8 mouse cellular contexts compared by ENCODE assay signal in genomic region chr14:30825021-30825475, GRCm38 (mm10). TPM values are rescaled to one million over a fixed set of nuclear protein-coding genes. Genes with fewer than 3 reads are reported as not detected.
DNase-seq lines count a peak whose midpoint lies in the region; ATAC-seq and TF ChIP-seq lines count a peak whose summit lies in the region.

No protein-coding gene starts in this region.

- no peak for TF ChIP-seq POLR2A in CH12.LX (IDR thresholded peaks at IDR 0.05; ENCODE audit: low read depth, low read length)

- TF ChIP-seq CTCF in CH12.LX (conservative IDR thresholded peaks at IDR 0.05 in 1 of 2, IDR thresholded peaks at IDR 0.05 in 1 of 2; ENCODE audit: low read depth in 2 of 2, low read length in 2 of 2): no peak
- no peak for TF ChIP-seq CTCF in liver, embryonic 14.5 days (IDR thresholded peaks at IDR 0.05; ENCODE audit: low read depth)

- H3K4me1 ChIP-seq in heart, embryonic 10.5 days: peaks cover 37% of the 10 kb centered on the region
- peaks cover 6 to 41% of the 10 kb centered on the region in 2 experiments; a peak in 3 of 4 replicates for H3K4me1 ChIP-seq in CH12.LX (ENCODE audit: control insufficient read depth in 1 of 2, insufficient read depth in 2 of 2)
- H3K4me1 ChIP-seq in forebrain, embryonic 15.5 days: peaks cover 22% of the 10 kb centered on the region
- H3K4me1 ChIP-seq in liver, embryonic 14.5 days (replicated peaks; ENCODE audit: control insufficient read depth in 2 of 2, insufficient read depth in 2 of 2, low read length in 1 of 2): peaks cover 28 to 42% of the 10 kb centered on the region in 2 experiments

- no peak overlapping the region for H3K4me2 ChIP-seq in CH12.LX (ENCODE audit: insufficient read depth, low read depth, poor library complexity, severe bottlenecking)
- H3K4me2 ChIP-seq in forebrain, embryonic 15.5 days (replicated peaks): peak overlapping the region; percentile 66
- peak overlapping the region; percentile 81; the same call in 1 of the 2 replicates for H3K4me2 ChIP-seq in liver, embryonic 14.5 days (ENCODE audit: low read depth)

- 0 out of 2 replicates have a peak, but pooled peaks cover 3% of the 10 kb centered on the region for H3K36me3 ChIP-seq in heart, embryonic 10.5 days
- peaks cover 0 to 2% of the 10 kb centered on the region in 2 experiments for H3K36me3 ChIP-seq in CH12.LX (replicated peaks in 1 of 2; ENCODE audit: control insufficient read depth in 1 of 2, insufficient read depth in 1 of 2, low read length in 1 of 2)
- H3K36me3 ChIP-seq in forebrain, embryonic 15.5 days: no peaks in the 10 kb centered on the region
- peaks cover 1% of the 10 kb centered on the region; the same call in 1 of the 2 replicates for H3K36me3 ChIP-seq in liver, embryonic 14.5 days (replicated peaks; ENCODE audit: control insufficient read depth, insufficient read depth, low read depth)

- H3K9me3 ChIP-seq in heart, embryonic 10.5 days: no peaks in the 10 kb centered on the region
- H3K9me3 ChIP-seq in CH12.LX (replicated peaks; ENCODE audit: low read length): no peaks in the 10 kb centered on the region
- no peaks in the 10 kb centered on the region for H3K9me3 ChIP-seq in forebrain, embryonic 15.5 days
- H3K9me3 ChIP-seq in liver, embryonic 14.5 days (ENCODE audit: control insufficient read depth, low read length): no peaks in the 10 kb centered on the region

- peak overlapping the region; percentile 87 for H3K4me3 ChIP-seq in heart, embryonic 10.5 days
- peak overlapping the region in 1 of 3 experiments; percentile 86 for H3K4me3 ChIP-seq in CH12.LX (replicated peaks in 1 of 3; ENCODE audit: low read depth in 2 of 3, low read length in 2 of 3, poor library complexity in 1 of 3)
- peak overlapping the region; percentile 75 for H3K4me3 ChIP-seq in forebrain, embryonic 15.5 days
- peak overlapping the region in 1 of 2 experiments; percentile 81; a peak in 2 of 4 replicates for H3K4me3 ChIP-seq in liver, embryonic 14.5 days (ENCODE audit: insufficient read depth in 1 of 2, low read depth in 2 of 2, low read length in 2 of 2)

- TF ChIP-seq EP300 in CH12.LX (IDR thresholded peaks at IDR 0.05; ENCODE audit: low read length): no peak
- TF ChIP-seq EP300 in liver, embryonic 14.5 days (IDR thresholded peaks at IDR 0.05; ENCODE audit: low read depth): no peak

- H3K9ac ChIP-seq in CH12.LX (ENCODE audit: insufficient read depth, low read depth): no peak overlapping the region
- 0 out of 2 replicates have a peak overlapping the region, but pooled peaks have one; percentile 81 for H3K9ac ChIP-seq in forebrain, embryonic 15.5 days (replicated peaks)
- H3K9ac ChIP-seq in liver, embryonic 14.5 days (replicated peaks): no peak overlapping the region

- peaks cover 32% of the 10 kb centered on the region for H3K79me2 ChIP-seq in CH12.LX (replicated peaks; ENCODE audit: control insufficient read depth, extremely low read depth, insufficient read depth, poor library complexity, severe bottlenecking)

- TF ChIP-seq RAD21 in CH12.LX (IDR thresholded peaks at IDR 0.05; ENCODE audit: low read depth, low read length): no peak

- dilution Hi-C loops in CH12.LX (cut with MboI; ENCODE audit: extremely low pct_ligation_motif_present, extremely low pct_unique_long_range_greater_than_20kb, low sequenced_read_pairs): no loop called here

- DNase-seq in heart, embryonic 10.5 days (ENCODE audit: low spot score): no peak
- no peak for DNase-seq in heart, postnatal 4 days
- DNase-seq in CH12.LX (ENCODE audit: extremely low read depth): no peak
- DNase-seq in liver, embryonic 14.5 days (ENCODE audit: low read depth in 3 of 3, low spot score in 3 of 3): no peak
- no peak for DNase-seq in spleen, postnatal 4 days (ENCODE audit: low spot score in 2 of 2)
- no peak for DNase-seq in retina, embryonic 14.5 days (ENCODE audit: low spot score)
- DNase-seq in adrenal gland, adult 18-20 months (ENCODE audit: low spot score in 2 of 2): no peak

- peak overlapping the region; percentile 92; the same call in 1 of the 2 replicates for H3K27ac ChIP-seq in heart, embryonic 10.5 days
- H3K27ac ChIP-seq in CH12.LX (ENCODE audit: insufficient read depth, low read depth): no peak overlapping the region
- H3K27ac ChIP-seq in forebrain, embryonic 15.5 days (replicated peaks): no peak overlapping the region
- H3K27ac ChIP-seq in liver, embryonic 14.5 days: no peak overlapping the region

- 42% methylated on average over 5 of the region's 5 CpGs for WGBS in heart, embryonic 10.5 days
- WGBS in forebrain, embryonic 15.5 days: 37% methylated on average over 5 of the region's 5 CpGs
- WGBS in liver, embryonic 14.5 days (ENCODE audit: insufficient replicate concordance): 43% methylated on average over 5 of the region's 5 CpGs

- H3K27me3 ChIP-seq in heart, embryonic 10.5 days (ENCODE audit: insufficient read depth, poor library complexity, severe bottlenecking): no peaks in the 10 kb centered on the region
- no peaks in the 10 kb centered on the region for H3K27me3 ChIP-seq in CH12.LX (replicated peaks)
- H3K27me3 ChIP-seq in forebrain, embryonic 15.5 days: no peaks in the 10 kb centered on the region
- H3K27me3 ChIP-seq in liver, embryonic 14.5 days (ENCODE audit: control insufficient read depth, insufficient read depth, low read length): no peaks in the 10 kb centered on the region

- in situ Hi-C loops in CH12.LX (cut with MboI; ENCODE audit: low pct_ligation_motif_present, low pct_unique_long_range_greater_than_20kb, low sequenced_read_pairs): no loop called here

- ATAC-seq in forebrain, embryonic 15.5 days (replicated peaks): no peak
- no peak for ATAC-seq in liver, embryonic 14.5 days (ENCODE audit: insufficient read depth)

TF ChIP-seq in CH12.LX, 34 proteins besides CTCF, POLR2A, EP300 and RAD21:
- TF ChIP-seq USF2 (conservative IDR thresholded peaks at IDR 0.05; ENCODE audit: low read depth, low read length): no peak
- TF ChIP-seq MAX (IDR thresholded peaks at IDR 0.05; ENCODE audit: low read length): no peak
- TF ChIP-seq IRF4 (IDR thresholded peaks at IDR 0.05; ENCODE audit: low read depth, low read length): no peak
- no peak for TF ChIP-seq HCFC1 (IDR thresholded peaks at IDR 0.05; ENCODE audit: low read depth, low read length)
- 0 out of 2 replicates have a peak, but pooled peaks have one; percentile 4 for TF ChIP-seq SIN3A (IDR thresholded peaks at IDR 0.05; ENCODE audit: low read length)
- no peak for TF ChIP-seq MXI1 (IDR thresholded peaks at IDR 0.05; ENCODE audit: low read depth, low read length)
- no peak for TF ChIP-seq E2F4 (IDR thresholded peaks at IDR 0.05; ENCODE audit: insufficient replicate concordance, low read depth, low read length)

RNA-seq across cellular contexts. Expression of gene Tmem110, which starts 0.3 kb away (rescaled TPM):
- 18.3 and 25.1 TPM in 2 replicates for polyA plus RNA-seq in heart, embryonic 10.5 days (2016; fragmentation: Nextera tagmentation; extraction: Ambion mirVana)
- 10 to 100 TPM; 14.4 to 14.7 TPM for total RNA-seq in heart, postnatal 4 days (2021)
- total RNA-seq in CH12.LX (2012; rRNA removed): 15.7 and 19.4 TPM in 2 replicates
- 10.3 and 10.4 TPM in 2 replicates for total RNA-seq in CH12.LX (2014; rRNA removed)
- polyA plus RNA-seq in CH12.LX (2012; ENCODE audit: insufficient read length, low read depth): 25.1 and 26.2 TPM in 2 replicates
- 17.3 and 18.0 TPM in 2 replicates for polyA plus RNA-seq in forebrain, embryonic 15.5 days (2015; fragmentation: Nextera tagmentation; extraction: Ambion mirVana)
- polyA plus RNA-seq in liver, embryonic 14.5 days (2012; rRNA removed): 3.5 and 6.2 TPM in 2 replicates
- polyA plus RNA-seq in liver, embryonic 14.5 days (2014; fragmentation: Nextera tagmentation; extraction: Ambion mirVana): 8.2 and 11.0 TPM in 2 replicates
- total RNA-seq in adrenal gland, adult 18-20 months (2021): 10 to 100 TPM; 16.9 to 25.7 TPM

RNA-seq across cellular contexts. Expression of gene Mustn1, which starts 54.0 kb away (rescaled TPM):
- polyA plus RNA-seq in heart, embryonic 10.5 days (2016; fragmentation: Nextera tagmentation; extraction: Ambion mirVana): 0.90 and 0.99 TPM in 2 replicates
- total RNA-seq in heart, postnatal 4 days (2021): 1 to 10 TPM; 6.9 to 7.3 TPM
- total RNA-seq in CH12.LX (2012; rRNA removed): 0.29 and 0.30 TPM in 2 replicates
- total RNA-seq in CH12.LX (2014; rRNA removed): 0.19 TPM in 1 of 2 replicates, not detected in the other
- polyA plus RNA-seq in CH12.LX (2012; ENCODE audit: insufficient read length, low read depth): 0.33 and 0.44 TPM in 2 replicates
- 0.55 and 0.90 TPM in 2 replicates for polyA plus RNA-seq in forebrain, embryonic 15.5 days (2015; fragmentation: Nextera tagmentation; extraction: Ambion mirVana)
- polyA plus RNA-seq in liver, embryonic 14.5 days (2012; rRNA removed): 0.42 and 0.55 TPM in 2 replicates
- polyA plus RNA-seq in liver, embryonic 14.5 days (2014; fragmentation: Nextera tagmentation; extraction: Ambion mirVana): 0.37 and 0.72 TPM in 2 replicates
- total RNA-seq in adrenal gland, adult 18-20 months (2021): 1 to 10 TPM; 2.5 to 6.0 TPM
